Mouse (Mus musculus) embryonic fibroblast, embryonic 13.5 days (primary cell): ENCODE measurements around the gene Ccdc8.

Experiments used
- CTCF ChIP-seq: IDR thresholded peaks from 2 replicates; pipeline ENCODE4 v1.5.1; 2011; ENCODE audit warnings: mild to moderate bottlenecking, control low read depth, low read length, moderate library complexity, borderline replicate concordance; ENCODE audit not compliant: insufficient read depth
- POLR2A ChIP-seq: IDR thresholded peaks from 2 replicates; pipeline ENCODE4 v1.6.1; 2011; ENCODE audit warnings: low read depth, mild to moderate bottlenecking, control low read depth, low read length, moderate library complexity

GRCm38 (mm10) chr7:17026710-17027587 lies 34.4 kb downstream of the Ccdc8 start:
- peak; percentile 52; the same call in 1 of the 2 replicates for TF ChIP-seq CTCF
- TF ChIP-seq POLR2A, result 0 out of 2 replicates have a peak, but pooled peaks have one; percentile 31
